Mouse (Mus musculus): ENCODE results near the gene Fbxw2.
"Not testable (repeated sequence)": the region's sequence is repeated elsewhere in the genome, so short reads cannot be mapped to it uniquely, and the experiment has no call there.

The Fbxw2 gene

GRCm38 (mm10) chr2:34809568-34809967 lies 16.5 kb downstream of the Fbxw2 start:
- no peak for DNase-seq

DNA sequence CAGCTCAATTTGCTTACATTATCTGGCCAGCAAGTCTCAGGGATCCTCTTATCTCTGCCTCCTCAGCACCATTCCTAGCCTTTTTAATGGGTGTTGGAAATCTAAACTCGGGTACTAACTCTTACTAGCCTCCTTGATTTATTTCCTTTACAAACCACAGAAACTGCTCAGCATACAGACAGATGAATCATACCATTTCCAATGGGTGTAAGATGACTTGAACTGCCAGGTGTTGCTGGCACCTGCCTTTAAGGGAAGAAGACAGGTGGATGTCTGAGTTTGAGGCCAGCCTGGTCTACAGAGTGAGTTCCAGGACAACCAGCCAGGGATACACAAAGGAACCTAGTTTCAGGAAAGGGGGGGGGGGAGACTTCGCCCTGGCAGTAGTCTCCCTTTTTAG lies 18.1 kb downstream of the Fbxw2 start:
- no peak for DNase-seq

GRCm38 (mm10) chr2:34805364-34805950 lies 20.7 kb downstream of the Fbxw2 start:
- no peak for DNase-seq

GRCm38 (mm10) chr2:34804815-34805214 lies 21.3 kb downstream of the Fbxw2 start:
- DNase-seq = peak; percentile 41

GRCm38 (mm10) chr2:34804172-34804571 lies 21.9 kb downstream of the Fbxw2 start:
- peak; percentile 43 for DNase-seq

DNA sequence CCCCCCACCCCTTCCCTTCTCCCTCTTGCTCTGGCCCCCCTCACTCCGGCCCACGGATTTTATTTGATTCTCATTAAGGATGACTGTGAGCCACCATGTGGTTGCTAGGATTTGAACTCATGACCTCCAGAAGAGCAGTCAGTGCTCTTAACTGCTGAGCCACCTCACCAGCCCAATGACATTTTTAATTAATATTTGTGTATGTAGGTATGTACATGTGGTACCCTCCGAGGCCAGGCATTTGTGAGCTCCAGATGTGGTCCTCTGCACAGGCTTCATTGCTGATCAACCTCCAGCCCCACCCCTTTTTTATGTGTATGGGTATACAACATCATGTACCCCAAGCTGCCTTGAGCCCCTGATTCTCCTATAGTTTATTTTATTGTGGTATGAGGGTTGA lies 22.4 kb downstream of the Fbxw2 start:
- peak; percentile 60 for DNase-seq

GRCm38 (mm10) chr2:34802565-34803245 lies 23.4 kb downstream of the Fbxw2 start:
- peak; percentile 63 for DNase-seq

DNA sequence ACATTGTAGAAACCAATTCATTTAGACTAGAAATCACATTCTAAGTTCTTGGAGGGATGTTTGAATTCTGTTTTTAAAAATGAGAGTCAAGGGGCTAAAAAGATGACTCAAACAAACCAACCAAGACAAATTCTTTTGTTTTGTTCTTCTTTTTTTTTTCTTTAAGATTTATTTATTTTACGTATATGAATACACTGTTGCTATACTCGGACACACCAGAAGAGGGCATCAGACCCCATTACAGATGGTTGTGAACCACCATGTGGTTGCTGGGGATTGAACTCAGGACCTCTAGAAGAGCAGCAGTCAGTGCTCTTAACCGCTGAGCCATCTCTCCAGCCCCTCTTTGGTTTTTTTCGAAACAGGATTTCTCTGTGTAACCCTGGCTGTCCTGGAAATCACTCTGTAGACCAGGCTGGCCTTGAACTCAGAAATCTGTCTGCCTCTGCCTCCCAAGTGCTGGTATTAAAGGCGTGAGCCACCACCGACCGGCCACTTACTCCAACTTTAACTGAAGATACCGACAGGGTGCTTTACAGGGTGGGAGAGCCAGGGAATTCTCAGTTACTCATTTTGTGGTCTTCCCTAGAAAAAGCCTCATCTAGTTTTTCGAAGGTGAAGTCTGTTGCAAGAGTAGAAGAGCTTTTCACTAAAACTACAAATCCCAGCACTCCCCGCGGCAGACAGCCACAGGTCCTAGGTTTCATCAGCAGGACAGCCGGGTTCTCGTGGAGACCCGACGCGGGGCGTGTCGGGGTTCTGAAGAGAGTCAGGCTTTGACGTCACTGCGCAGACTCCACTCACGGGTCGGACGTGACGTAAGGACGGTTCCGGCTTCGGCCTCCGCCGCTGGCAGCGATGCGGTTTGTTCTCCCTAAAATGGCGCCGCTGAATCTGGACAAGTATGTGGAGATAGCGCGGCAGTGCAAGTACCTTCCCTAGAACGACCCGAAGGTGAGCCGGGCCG lies 24.3 kb downstream of the Fbxw2 start:
- peak; percentile 98 for DNase-seq

DNA sequence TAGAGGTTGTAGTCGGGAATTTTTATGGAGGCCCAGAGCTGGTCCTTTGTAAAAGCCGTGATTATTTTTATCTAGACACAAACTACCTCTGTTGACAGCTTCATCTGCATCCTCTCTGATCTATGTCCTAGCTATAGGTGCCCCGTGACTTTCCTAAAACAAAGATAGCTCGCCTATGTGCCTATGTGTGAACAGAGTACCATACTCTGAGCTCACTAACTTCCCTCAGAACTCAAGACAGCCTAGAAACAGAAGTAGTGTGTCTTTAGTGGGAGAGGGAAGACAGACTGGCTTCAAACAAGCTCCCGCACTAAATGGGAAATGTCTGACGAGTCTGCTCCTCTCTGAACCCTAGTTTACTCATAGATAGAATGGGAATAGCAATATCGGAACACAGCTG lies 25.7 kb downstream of the Fbxw2 start:
- DNase-seq = peak; percentile 47

DNA sequence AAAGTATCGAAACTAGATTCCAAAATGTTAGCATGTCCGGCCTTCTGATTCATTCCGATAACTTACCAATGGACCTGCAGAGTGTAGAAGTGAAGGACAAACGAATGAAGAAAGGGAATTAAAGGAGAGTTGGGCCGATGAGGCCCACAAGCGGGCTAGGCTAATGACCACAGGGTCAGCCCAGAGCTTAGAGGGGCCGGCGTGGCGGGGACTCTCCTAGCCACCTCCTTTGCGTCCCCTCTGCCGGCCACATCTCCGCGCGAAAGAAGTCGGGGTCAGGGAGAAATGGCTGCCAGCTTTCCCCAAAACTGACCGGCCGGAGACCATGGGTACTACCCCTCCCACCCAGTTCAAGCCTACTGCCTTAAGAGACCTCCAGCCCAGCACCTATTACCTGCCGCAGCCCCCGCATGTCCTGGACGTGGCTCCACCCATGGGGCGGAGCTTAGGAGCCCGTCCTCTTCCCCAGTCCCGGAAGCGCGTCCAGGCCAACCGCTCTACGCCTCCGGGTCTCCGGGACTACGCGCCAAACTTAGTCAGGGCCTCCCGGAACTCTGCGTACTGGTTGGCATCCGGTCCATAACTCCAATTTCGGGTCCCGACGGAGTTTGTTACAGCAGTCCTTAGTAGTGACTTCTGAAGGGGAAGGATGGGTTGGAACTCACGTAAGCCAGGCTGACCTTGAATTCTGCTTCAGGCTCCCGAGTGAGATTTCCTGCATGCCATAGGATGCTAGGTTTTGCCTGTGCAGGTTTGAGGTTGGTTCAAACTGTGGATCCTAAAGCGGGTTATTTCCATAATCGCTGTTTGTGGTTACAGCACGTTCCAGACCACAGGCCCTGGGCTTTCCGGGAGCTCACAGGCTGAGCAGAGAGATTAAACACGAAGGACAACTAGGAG lies 26.5 kb downstream of the Fbxw2 start, which contains the start of gene Rabepk:
Gene Rabepk, minus strand, starts transcription at position 556 of the 900 bp plus-strand sequence.
- peak; percentile 80 for DNase-seq

DNA sequence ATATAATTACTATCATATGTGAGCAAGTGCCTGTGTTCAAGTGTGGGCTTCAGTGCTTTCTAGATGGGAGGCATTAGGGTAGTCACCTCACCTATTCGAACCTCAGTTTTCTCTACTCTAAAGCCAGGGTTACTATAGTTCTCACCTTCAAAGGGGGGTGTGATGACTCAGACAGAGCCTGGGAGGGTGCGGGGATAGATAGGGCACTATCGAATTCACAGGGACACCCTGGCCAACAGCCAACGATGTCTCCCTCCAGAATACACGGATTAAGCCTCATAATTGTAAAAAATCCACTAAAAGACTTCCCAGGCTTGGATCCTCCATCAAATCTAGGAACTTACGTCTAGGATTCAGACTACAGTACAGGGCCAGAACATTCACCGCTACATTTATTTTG lies 30.7 kb downstream of the Fbxw2 start:
- DNase-seq = no peak

- no peak for DNase-seq
Observed at GRCm38 (mm10) chr2:34794511-34794910, 31.6 kb downstream of the Fbxw2 start.

- not testable (repeated sequence) for DNase-seq
Observed at GRCm38 (mm10) chr2:34792543-34792942, 33.6 kb downstream of the Fbxw2 start.

DNA sequence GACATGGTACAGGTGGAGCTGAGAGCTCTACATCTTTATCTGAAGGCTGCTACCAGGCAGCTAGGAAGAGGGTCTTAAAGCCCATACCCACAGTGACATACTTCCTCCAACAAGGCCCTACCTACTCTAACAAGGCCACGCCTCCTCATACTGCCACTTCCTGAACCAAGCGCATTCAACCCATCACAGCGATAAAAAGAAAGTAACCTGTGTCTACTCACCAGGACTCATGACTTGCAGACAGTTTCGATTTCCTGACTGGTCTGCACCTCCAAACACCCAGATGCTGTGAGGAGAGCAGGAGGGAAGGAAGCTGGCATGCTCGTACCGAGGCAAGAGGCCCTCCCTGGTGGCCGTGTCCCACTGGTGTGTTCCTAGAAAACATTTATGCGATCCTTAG lies 35.8 kb downstream of the Fbxw2 start:
- DNase-seq = no peak

GRCm38 (mm10) chr2:34784085-34784484 lies 42.0 kb downstream of the Fbxw2 start:
- no peak for DNase-seq

DNA sequence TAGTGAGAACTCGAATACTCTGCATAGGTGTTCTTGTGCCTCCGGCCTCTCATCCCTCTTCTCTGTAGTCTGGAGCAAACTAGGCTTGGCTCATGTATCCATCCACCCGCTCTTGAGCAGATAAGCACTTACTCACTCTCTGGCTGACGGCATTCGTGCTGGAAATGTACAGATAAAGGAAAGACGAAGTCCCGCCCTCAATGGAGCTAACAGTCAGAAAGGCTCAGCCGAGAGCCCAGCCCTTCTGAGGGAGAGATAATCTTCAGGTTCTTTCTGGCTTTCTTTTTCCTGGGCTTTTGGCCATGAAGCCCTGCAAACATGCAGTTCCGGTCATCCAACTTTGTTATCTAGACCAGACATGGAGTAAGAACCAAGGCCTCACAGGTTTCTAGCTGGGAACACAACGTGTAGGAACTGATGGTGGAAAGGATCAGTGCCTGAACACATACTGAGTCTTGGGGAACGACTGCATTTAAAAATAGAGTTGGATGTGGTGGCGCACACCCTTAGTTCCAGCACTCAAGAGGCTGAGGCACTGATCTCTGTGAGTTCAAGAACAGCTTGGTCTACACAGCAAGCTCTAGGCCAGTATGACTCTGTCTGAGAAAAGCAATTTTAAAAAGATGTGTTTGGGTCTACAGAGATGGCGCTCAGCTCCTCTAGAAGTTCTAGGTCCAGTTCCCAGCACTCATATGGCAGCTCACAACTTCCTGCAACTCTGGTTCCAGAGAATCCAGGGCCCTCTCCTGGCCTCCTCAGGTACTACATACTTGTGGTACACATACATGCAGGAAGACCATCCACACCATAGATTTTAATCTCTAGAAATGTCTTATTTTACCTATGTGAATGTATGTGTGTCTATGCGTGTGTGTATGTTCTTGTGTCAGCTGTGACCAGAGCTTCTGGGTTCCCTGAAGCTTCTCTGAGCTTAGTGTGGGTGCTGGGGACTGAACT lies 42.8 kb downstream of the Fbxw2 start:
- DNase-seq = no peak

GRCm38 (mm10) chr2:34777237-34777868 lies 48.8 kb downstream of the Fbxw2 start:
- no peak for DNase-seq

GRCm38 (mm10) chr2:34774493-34774892 lies 51.6 kb downstream of the Fbxw2 start:
- no peak for DNase-seq

GRCm38 (mm10) chr2:34773673-34774072 lies 52.4 kb downstream of the Fbxw2 start:
- no peak for DNase-seq
